Mouse (Mus musculus) gastrocnemius, postnatal 10 days (tissue): ENCODE results near the gene Zbtb38. TPM values are rescaled to one million over a fixed set of nuclear protein-coding genes. Genes with fewer than 3 reads are reported as not detected.

Source experiments
- DNase-seq: peaks from one replicate; pipeline ENCODE4 v3.0.0; 2021; ENCODE audit warnings: mixed read lengths
- total RNA-seq, 2 experiments: library from RNA; stranded (reverse); gene quantifications; 2 replicates each; pipeline ENCODE4 v1.2.3; 2021

Zbtb38 gene
- total RNA-seq, 2 experiments from 2014 or later = 13.8 to 17.9 TPM

DNA sequence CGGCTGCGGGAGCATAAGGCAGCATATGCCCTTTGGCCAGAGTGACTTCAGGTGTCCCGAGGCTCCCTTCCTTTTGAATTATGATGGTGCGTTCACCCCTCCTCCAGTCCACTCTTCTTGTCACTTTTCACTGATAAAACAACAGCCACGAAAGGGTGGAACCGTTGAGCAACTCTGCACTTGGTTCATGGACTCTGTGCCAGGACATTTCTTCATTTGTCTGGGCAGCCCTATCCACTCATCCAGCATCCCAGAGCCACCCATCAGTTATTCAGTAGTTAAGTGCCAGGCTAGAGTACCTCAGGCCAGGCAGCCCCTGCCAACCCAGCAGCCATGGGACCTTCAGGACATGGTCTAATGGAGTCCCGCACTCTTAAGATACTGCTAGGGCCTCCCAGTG lies 114.1 kb downstream of the Zbtb38 start:
- no peak for DNase-seq

DNA sequence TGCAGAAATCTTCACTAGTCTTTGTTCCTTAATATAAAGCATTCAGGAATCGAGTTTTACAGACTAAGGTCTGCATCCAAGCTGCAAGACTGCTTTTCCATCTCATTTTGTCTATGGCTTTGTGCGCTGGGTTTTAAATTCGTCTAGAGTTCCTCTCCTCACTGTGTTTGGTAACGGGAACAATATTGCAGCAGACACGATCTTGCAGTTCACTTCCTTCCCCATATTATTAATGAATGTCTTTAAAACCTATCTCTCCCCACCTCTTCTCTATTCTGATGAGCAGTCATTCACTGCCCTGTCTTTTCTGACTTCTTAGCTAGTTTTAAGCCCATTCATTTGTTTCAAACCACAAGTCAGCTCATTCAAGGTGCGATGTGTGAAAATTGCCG lies 115.5 kb downstream of the Zbtb38 start:
- DNase-seq = no peak

- DNase-seq = no peak
Observed at GRCm38 (mm10) chr9:96636423-96637156, 116.0 kb downstream of the Zbtb38 start.

- no peak for DNase-seq
Observed at GRCm38 (mm10) chr9:96635899-96636298, 116.7 kb downstream of the Zbtb38 start.

GRCm38 (mm10) chr9:96635176-96635575 lies 117.5 kb downstream of the Zbtb38 start:
- DNase-seq = no peak

GRCm38 (mm10) chr9:96633771-96634170 lies 118.9 kb downstream of the Zbtb38 start:
- no peak for DNase-seq

Other genes with a start within 250 kb of the Zbtb38 start
- gene Gm28729, start 227.6 kb downstream of the Zbtb38 start, total RNA-seq = 1 to 10 TPM in 1 of 2 experiments, under 1 TPM in 1; 0.89 to 1.3 TPM
- 1 to 10 TPM; 4.3 to 9.6 TPM for gene Rasa2, start 121.2 kb downstream of the Zbtb38 start, total RNA-seq
- 1 to 10 TPM; 4.5 to 7.4 TPM for gene Pxylp1, start 139.8 kb upstream of the Zbtb38 start, total RNA-seq